Mouse (Mus musculus) liver, embryonic 11.5 days (tissue): ENCODE data around the gene Rsbn1l. TPM values are rescaled to one million over a fixed set of nuclear protein-coding genes. Genes with fewer than 3 reads are reported as not detected.
A peak's percentile ranks its signal among the peaks of the same experiment; 100 is the strongest.

Experiments
- ATAC-seq: fragments of 200-750 bp; cut with Nextera tagmentation; replicated peaks from 2 replicates; pipeline ENCODE4 v1.8.0; 2017; ENCODE audit warnings: moderate number of reproducible peaks, mild to moderate bottlenecking, moderate TSS enrichment, moderate library complexity; ENCODE audit not compliant: low FRiP score
- DNase-seq: peaks from one replicate; pipeline ENCODE4 v3.0.0-alpha.2; 2017; ENCODE audit warnings: low spot score
- H3K27ac ChIP-seq: fragments of 300-500 bp; sonication (generic); 2 replicates; pipeline ENCODE4 v1.5.1; 2014; ENCODE audit warnings: mild to moderate bottlenecking, low read depth, low read length, control low read depth
- H3K27me3 ChIP-seq: fragments of 300-500 bp; sonication (generic); replicated peaks from 2 replicates; pipeline ENCODE4 v1.6.1; 2014; ENCODE audit warnings: low read length, mixed read lengths; ENCODE audit not compliant: control insufficient read depth, insufficient read depth
- H3K36me3 ChIP-seq: fragments of 300-500 bp; sonication (generic); 2 replicates; pipeline ENCODE4 v1.6.1; 2014; ENCODE audit warnings: mild to moderate bottlenecking, low read length, moderate library complexity, mixed read lengths; ENCODE audit not compliant: control insufficient read depth, insufficient read depth
- H3K4me1 ChIP-seq: fragments of 300-500 bp; sonication (generic); replicated peaks from 2 replicates; pipeline ENCODE4 v1.6.1; 2014; ENCODE audit warnings: low read length, mixed read lengths; ENCODE audit not compliant: control insufficient read depth, insufficient read depth
- H3K4me2 ChIP-seq: fragments of 300-500 bp; sonication (generic); 2 replicates; pipeline ENCODE4 v1.6.1; 2014; ENCODE audit warnings: mild to moderate bottlenecking, control low read depth, moderate library complexity
- H3K4me3 ChIP-seq: fragments of 300-500 bp; sonication (generic); 2 replicates; pipeline ENCODE4 v1.5.1; 2014; ENCODE audit warnings: low read depth, low read length, control low read depth
- H3K9ac ChIP-seq: fragments of 300-500 bp; sonication (generic); 2 replicates; pipeline ENCODE4 v1.6.1; 2014; ENCODE audit warnings: low read depth, low read length, control low read depth
- H3K9me3 ChIP-seq: fragments of 300-500 bp; sonication (generic); 2 replicates; pipeline ENCODE4 v1.6.1; 2016; ENCODE audit warnings: low read length, inconsistent platforms, mixed read lengths; ENCODE audit not compliant: control insufficient read depth
- WGBS: fragments of 180-500 bp; shearing (Covaris S2); extraction: QIAGEN DNeasy Blood & Tissue Kit; methylation state at CpG from one replicate; pipeline ENCODE4 v1.1.7; 2014; 5-methylcytosine and 5-hydroxymethylcytosine counted together
- polyA plus RNA-seq: library from polyadenylated mRNA; unstranded; fragments of >200 nt; fragmentation: Nextera tagmentation; extraction: Ambion mirVana; gene quantifications from 2 replicates; pipeline ENCODE4 v1.2.1, GENCODE M21; 2014

Rsbn1l gene
- polyA plus RNA-seq, 1 experiment from 2014 or later: 11.0 TPM

DNA sequence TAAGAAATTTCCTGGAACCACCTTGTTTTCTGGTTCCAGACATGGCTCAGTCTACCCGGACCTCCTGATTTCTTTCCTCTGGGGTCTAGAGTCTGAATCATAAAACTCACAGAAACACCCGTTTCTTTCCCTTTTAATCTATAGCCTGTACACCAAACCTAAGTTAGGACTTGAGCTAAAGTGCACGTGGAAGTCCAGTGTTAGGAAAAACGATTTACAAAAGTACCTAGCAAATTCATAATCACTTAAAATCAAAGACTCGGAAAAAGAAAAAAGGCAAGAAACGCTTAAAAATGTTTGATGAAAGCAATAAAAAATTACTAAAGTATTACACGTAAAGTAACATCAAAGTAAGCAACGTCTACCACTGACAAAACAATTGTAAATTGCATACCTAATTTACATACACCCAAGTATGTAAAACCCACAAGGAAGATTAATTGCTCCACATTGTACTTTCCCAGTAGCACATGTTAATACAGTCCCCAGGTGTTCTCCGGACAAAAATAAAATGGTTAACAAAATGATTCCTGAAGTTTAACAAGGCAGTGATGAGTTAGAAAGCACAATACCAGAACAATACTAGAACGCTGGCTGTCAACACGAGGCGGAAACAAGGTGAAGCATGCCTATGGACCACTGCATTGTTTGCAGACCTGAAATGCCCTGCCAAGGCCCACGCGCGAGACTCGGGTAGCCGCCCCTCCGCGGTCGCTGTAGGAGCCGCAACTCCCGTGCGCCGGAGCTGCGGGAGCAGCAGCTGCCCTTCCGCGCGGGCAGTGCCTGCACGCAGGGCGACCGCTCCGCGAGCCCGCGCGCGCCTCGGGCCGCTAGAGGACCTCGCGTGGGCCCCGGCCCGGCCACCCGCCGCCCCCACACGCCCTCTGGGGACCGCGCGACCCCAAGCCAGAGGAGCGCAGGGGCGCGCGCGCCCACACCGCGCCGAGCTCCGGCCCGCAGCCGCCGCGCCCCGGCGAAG, 75.1 kb downstream of the Rsbn1l start:
- Histone ChIP-seq H3K4me2 (peak overlapping the region; percentile 71), H3K36me3 (peaks cover 3% of the 10 kb centered on the region; the same call in 1 of the 2 replicates), H3K27ac (peak overlapping the region; percentile 95), H3K4me3 (peak overlapping the region; percentile 92), H3K9ac (peak overlapping the region; percentile 93), H3K9me3 (no peaks in the 10 kb centered on the region), H3K4me1 (peaks cover 22% of the 10 kb centered on the region), H3K27me3 (no peaks in the 10 kb centered on the region)
- DNase-seq (peak; percentile 65), ATAC-seq (no peak)
- 2% methylated on average over 60 of the region's 64 CpGs for WGBS

DNA sequence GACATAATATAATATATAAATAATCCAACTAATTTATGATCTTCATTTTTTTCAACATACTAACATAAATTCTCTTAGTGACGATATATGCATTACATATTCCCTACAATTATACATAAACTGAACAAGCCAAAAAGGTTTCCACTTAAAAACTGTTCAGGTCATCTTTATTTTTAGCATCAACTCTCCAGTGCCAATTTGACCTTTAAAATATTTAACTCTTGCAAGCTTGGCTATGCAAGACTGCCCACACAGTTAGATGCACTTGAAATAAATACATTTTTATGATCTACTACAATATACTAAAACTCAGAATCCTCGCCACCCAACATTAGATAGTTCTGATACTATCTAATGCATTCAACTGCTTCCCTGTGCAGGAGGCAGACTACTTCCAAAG, 75.8 kb downstream of the Rsbn1l start:
- H3K4me1 ChIP-seq: peaks cover 22% of the 10 kb centered on the region
- H3K4me2 ChIP-seq: peak overlapping the region; percentile 71
- peak overlapping the region; percentile 92 for H3K4me3 ChIP-seq
- H3K27ac ChIP-seq: no peak overlapping the region
- H3K36me3 ChIP-seq: peaks cover 1% of the 10 kb centered on the region; the same call in 1 of the 2 replicates
- H3K27me3 ChIP-seq: no peaks in the 10 kb centered on the region
- no peak for DNase-seq
- ATAC-seq: no peak
- WGBS: 60% methylated on average over 2 of the region's 2 CpGs
- H3K9me3 ChIP-seq: no peaks in the 10 kb centered on the region
- peak overlapping the region; percentile 41; the same call in 1 of the 2 replicates for H3K9ac ChIP-seq

DNA sequence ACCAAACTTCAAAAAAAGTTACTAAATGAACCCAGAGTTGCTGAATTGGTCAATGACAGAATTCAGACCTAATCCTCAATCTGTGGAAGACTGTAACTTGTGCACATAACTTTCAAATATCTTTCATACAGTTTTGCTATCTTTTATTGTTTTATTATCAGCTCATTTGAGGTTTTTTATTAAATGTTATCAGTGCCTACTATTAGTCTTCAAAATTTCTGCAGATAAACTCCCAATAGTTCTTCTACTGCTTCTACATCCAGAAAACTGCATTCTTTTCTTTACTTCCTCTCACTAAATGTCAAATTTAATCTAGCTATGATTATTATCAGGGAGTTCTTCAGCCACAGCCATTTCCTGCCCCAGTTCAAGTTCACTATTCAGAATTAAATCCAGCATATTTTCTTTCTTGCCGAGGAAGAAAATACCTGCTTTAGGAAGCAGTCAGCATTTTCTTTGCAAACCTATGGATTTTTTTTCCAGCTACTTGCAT, 79.2 kb downstream of the Rsbn1l start:
- H3K4me1 ChIP-seq: peaks cover 12% of the 10 kb centered on the region; the same call in 1 of the 2 replicates
- no peaks in the 10 kb centered on the region for H3K9me3 ChIP-seq
- no peaks in the 10 kb centered on the region for H3K36me3 ChIP-seq
- H3K9ac ChIP-seq: no peak overlapping the region
- no peak overlapping the region for H3K4me3 ChIP-seq
- no peak overlapping the region for H3K27ac ChIP-seq
- H3K27me3 ChIP-seq: no peaks in the 10 kb centered on the region
- DNase-seq (no peak), ATAC-seq (no peak)
- 44% methylated on average over 1 of the region's 1 CpGs for WGBS
- H3K4me2 ChIP-seq: no peak overlapping the region

DNA sequence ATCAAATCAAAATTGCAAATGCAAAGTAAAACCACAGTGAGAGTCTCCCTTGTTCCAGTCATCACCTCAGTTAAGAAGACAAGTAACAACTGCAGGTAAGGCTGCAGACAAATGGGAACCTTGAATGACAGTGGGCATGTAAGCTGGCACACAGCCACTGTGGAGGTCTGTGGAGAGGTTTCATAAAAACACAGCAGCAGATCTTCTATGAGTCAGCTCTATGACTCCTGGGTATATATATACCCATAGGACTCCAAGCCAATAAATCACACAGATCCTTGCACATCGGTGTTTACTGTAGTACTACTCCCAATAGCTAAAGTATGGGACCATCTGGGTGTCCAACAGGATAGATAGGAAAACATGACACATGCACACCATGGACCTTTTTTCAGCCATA, 83.1 kb downstream of the Rsbn1l start:
- no peaks in the 10 kb centered on the region for H3K27me3 ChIP-seq
- H3K27ac ChIP-seq: no peak overlapping the region
- no peak overlapping the region for H3K9ac ChIP-seq
- peaks cover 5% of the 10 kb centered on the region; the same call in 1 of the 2 replicates for H3K4me1 ChIP-seq
- no peak overlapping the region for H3K4me2 ChIP-seq
- 86% methylated on average over 1 of the region's 1 CpGs for WGBS
- DNase-seq (no peak), ATAC-seq (no peak)
- H3K9me3 ChIP-seq: no peaks in the 10 kb centered on the region
- no peak overlapping the region for H3K4me3 ChIP-seq
- no peaks in the 10 kb centered on the region for H3K36me3 ChIP-seq

DNA sequence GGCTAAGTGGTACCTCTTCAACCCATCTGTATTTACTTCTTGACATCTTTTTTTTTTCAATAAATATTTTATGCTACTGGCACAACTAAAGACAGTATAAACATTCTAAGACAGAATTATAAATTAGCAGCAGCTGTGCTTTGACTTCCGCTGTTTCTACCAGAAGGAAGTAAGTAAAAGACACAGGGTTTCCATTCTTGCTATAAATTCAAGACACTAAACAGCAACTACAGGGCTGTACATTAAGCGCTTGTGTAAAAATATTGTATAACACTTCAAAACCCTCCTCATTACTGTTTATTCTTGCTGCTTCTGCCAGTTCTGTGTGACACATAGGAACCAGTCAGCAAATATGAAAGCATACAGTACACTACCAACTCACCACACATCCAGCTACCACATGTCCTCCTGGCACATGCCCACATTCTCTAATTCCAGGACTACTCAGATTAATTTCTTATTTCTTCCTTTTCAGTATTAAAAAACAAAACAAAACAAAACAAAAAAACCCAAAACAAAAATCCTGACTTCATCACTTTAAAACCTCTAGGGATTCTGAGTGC, 90.9 kb downstream of the Rsbn1l start:
- Histone ChIP-seq H3K27me3 (no peaks in the 10 kb centered on the region), H3K27ac (no peak overlapping the region), H3K9ac (no peak overlapping the region), H3K4me1 (no peaks in the 10 kb centered on the region), H3K9me3 (no peaks in the 10 kb centered on the region), H3K4me3 (no peak overlapping the region), H3K36me3 (no peaks in the 10 kb centered on the region), H3K4me2 (no peak overlapping the region)
- WGBS: 87% methylated on average over 2 of the region's 2 CpGs
- no peak for ATAC-seq
- DNase-seq: no peak

DNA sequence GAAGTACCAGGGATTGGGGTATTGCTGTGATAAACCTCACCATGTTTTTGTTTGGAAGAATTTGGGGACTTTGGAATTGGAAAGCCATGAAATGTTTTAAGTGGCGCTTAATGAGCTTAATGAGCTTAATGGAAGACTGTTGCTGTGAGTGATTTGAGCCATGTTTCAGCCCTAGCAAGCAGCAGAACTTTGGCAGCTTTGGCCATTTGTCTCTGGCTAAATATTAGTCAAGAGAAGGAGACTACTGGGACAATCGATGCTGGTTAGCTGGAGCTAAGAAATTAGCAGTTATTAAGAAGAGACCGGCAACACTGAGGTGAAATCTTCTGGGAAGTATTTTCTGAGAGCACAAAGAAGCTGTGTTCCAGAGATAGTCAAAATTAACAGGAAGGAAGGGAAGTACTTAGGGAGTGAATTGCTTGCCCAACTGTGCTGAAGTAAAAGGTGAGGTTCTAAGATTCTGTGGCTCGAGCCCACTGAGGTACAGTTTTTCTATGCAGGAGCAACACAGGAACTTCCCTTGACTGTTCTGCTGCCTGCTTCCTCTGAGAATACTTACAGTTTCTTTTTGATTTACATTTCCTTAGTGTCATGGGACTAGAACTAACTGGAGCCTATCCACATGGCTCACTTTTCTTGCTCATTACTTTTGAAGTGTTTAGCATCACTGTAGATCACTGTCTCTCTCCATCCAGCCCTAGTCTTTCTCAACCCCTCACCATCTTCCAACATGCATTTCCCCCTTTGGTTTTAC, 91.8 kb downstream of the Rsbn1l start:
- H3K27ac ChIP-seq: no peak overlapping the region
- DNase-seq (no peak), ATAC-seq (no peak)
- H3K36me3 ChIP-seq: no peaks in the 10 kb centered on the region
- no peak overlapping the region for H3K9ac ChIP-seq
- no peaks in the 10 kb centered on the region for H3K4me1 ChIP-seq
- no peak overlapping the region for H3K4me2 ChIP-seq
- no peaks in the 10 kb centered on the region for H3K27me3 ChIP-seq
- 82% methylated on average over 4 of the region's 4 CpGs for WGBS
- no peaks in the 10 kb centered on the region for H3K9me3 ChIP-seq
- no peak overlapping the region for H3K4me3 ChIP-seq

DNA sequence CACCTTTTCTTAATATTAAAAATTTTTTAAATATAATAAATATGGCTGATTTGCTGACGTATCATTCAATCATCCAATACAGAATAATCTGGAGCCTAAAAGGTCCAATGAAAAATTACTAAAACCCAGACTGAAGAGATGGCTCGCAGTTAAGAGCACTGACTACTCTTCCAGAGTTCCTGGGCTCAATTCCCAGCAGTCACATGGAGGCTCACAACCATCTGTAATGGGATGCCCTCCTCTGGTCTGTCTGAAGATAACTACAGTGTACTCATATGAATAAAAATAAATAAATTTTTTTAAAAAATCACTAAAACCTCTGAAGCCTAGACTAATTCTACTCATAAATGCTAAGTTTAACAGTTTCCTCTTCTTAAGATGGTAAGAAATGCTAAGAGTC, 94.3 kb downstream of the Rsbn1l start:
- Histone ChIP-seq H3K27me3 (no peaks in the 10 kb centered on the region), H3K36me3 (no peaks in the 10 kb centered on the region), H3K4me1 (no peaks in the 10 kb centered on the region), H3K27ac (no peak overlapping the region), H3K4me3 (no peak overlapping the region), H3K9ac (no peak overlapping the region), H3K9me3 (no peaks in the 10 kb centered on the region), H3K4me2 (no peak overlapping the region)
- DNase-seq (no peak), ATAC-seq (no peak)
- WGBS: 89% methylated on average over 2 of the region's 2 CpGs

DNA sequence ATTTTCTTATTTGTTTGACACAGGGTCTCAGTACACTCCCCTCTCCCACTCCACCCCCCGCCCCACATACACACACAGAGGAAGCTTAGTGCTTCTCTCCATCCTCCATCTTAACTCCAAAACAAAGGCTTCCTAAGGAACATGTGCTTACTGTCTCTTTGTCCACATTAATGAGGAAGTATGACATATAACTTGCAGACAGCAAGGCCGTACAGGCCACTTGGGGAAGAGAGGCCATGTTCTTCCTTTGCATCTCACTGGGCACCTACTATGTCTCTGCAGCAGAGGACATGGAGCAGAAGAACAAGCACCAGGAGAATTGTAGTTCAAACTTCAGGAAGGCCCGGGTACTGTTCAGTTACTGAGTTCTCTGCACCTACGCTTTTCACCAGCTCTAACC, 95.6 kb downstream of the Rsbn1l start:
- Histone ChIP-seq H3K4me2 (no peak overlapping the region), H3K9ac (no peak overlapping the region), H3K27me3 (no peaks in the 10 kb centered on the region), H3K4me3 (no peak overlapping the region), H3K9me3 (no peaks in the 10 kb centered on the region), H3K36me3 (no peaks in the 10 kb centered on the region), H3K4me1 (no peaks in the 10 kb centered on the region), H3K27ac (no peak overlapping the region)
- whole genome bisulfite sequencing: 87% methylated on average over 4 of the region's 4 CpGs
- no peak for DNase-seq
- ATAC-seq: no peak
